Mouse (Mus musculus): ENCODE data around the gene Gch1. TPM values are rescaled to one million over a fixed set of nuclear protein-coding genes. Genes with fewer than 3 reads are reported as not detected.

Gch1 gene
- polyA plus RNA-seq, 1 experiment from 2014 or later: 6.8 TPM

DNA sequence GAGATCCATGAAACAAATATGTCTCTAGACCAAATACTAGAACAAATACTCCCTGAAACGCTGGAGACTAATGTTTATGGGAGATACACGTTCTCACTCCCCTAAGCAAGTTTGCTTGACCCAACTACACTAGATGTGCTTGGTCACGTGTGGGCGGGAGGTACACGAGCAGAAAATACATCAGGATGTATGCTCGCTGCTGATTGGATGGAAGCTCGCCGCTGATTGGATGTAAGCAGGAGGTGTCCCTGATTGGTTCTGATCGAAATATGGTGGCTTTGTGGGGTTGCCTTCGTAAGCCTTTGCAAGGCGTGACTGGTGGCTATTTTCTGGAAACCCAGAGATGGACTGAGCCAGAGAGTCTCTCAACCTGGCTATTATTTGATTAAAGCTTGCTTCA is 32.4 kb upstream of the Gch1 start:
- ATAC-seq (ENCODE audit: insufficient number of reproducible peaks, low FRiP score): no peak
- Histone ChIP-seq H3K27ac (ENCODE audit: poor library complexity, severe bottlenecking) (no peak overlapping the region), H3K4me3 (no peak overlapping the region), H3K36me3 (no peaks in the 10 kb centered on the region), H3K9me3 (replicated peaks) (0 out of 2 replicates have a peak, but pooled peaks cover 2% of the 10 kb centered on the region), H3K4me1 (replicated peaks) (no peaks in the 10 kb centered on the region), H3K9ac (no peak overlapping the region), H3K4me2 (no peak overlapping the region), H3K27me3 (replicated peaks) (no peaks in the 10 kb centered on the region)
- WGBS: 80% methylated on average over 11 of the region's 11 CpGs

- Histone ChIP-seq H3K4me3 (no peak overlapping the region), H3K9ac (no peak overlapping the region), H3K9me3 (replicated peaks) (0 out of 2 replicates have a peak, but pooled peaks cover 2% of the 10 kb centered on the region), H3K4me1 (replicated peaks) (no peaks in the 10 kb centered on the region), H3K27me3 (replicated peaks) (no peaks in the 10 kb centered on the region), H3K36me3 (no peaks in the 10 kb centered on the region), H3K27ac (ENCODE audit: poor library complexity, severe bottlenecking) (no peak overlapping the region), H3K4me2 (no peak overlapping the region)
- ATAC-seq (ENCODE audit: insufficient number of reproducible peaks, low FRiP score): no peak
- 74% methylated on average over 8 of the region's 8 CpGs for WGBS
Observed at GRCm38 (mm10) chr14:47220231-47221025, 31.2 kb upstream of the Gch1 start.

DNA sequence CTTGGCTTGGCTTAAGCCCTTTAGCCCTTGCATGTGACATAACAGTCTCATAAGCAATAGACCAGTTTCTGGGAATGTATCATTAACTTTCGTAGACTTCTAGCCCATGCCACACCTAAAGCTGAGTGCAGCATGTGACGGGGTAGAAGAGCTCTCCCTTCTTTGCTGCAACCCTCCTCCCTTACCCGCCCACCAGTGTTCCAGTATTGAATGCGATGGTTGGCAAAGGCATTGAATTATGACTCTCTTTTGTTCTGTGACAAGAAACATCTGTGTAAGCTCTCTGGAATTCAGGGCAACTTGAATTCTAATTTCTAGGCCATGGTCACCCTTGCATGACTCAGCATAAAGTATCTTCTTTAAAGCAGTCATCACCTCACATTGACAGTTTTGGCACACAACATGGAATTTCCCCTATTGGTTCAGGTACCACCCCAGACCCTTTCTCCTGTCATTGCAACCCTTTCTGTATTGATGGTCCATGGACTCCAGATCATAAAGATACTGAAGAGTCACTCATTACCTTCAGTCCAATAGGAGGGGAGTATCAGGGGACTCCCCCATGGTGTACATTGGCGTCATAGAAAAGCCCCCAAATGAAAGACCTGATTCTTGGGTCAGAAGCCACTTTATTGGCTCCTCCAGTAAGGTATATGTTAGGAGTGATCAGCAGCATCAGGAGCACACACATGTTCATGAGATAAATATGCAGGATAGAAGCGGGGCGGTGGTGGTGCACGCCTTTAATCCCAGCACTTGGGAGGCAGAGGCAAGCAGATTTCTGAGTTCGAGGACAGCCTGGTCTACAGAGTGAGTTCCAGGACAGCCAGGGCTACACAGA is 29.8 kb upstream of the Gch1 start:
- Histone ChIP-seq H3K36me3 (no peaks in the 10 kb centered on the region), H3K4me3 (no peak overlapping the region), H3K27ac (ENCODE audit: poor library complexity, severe bottlenecking) (no peak overlapping the region), H3K9ac (no peak overlapping the region), H3K4me1 (replicated peaks) (no peaks in the 10 kb centered on the region), H3K27me3 (replicated peaks) (no peaks in the 10 kb centered on the region), H3K9me3 (replicated peaks) (no peaks in the 10 kb centered on the region), H3K4me2 (no peak overlapping the region)
- ATAC-seq (ENCODE audit: insufficient number of reproducible peaks, low FRiP score): no peak
- WGBS: 85% methylated on average over 9 of the region's 9 CpGs

GRCm38 (mm10) chr14:47216541-47216940 is 27.3 kb upstream of the Gch1 start:
- 77% methylated on average over 2 of the region's 2 CpGs for WGBS
- Histone ChIP-seq H3K4me3 (no peak overlapping the region), H3K9me3 (replicated peaks) (no peaks in the 10 kb centered on the region), H3K36me3 (no peaks in the 10 kb centered on the region), H3K27ac (ENCODE audit: poor library complexity, severe bottlenecking) (no peak overlapping the region), H3K4me1 (replicated peaks) (no peaks in the 10 kb centered on the region), H3K27me3 (replicated peaks) (no peaks in the 10 kb centered on the region), H3K4me2 (no peak overlapping the region), H3K9ac (no peak overlapping the region)
- ATAC-seq (ENCODE audit: insufficient number of reproducible peaks, low FRiP score): no peak

DNA sequence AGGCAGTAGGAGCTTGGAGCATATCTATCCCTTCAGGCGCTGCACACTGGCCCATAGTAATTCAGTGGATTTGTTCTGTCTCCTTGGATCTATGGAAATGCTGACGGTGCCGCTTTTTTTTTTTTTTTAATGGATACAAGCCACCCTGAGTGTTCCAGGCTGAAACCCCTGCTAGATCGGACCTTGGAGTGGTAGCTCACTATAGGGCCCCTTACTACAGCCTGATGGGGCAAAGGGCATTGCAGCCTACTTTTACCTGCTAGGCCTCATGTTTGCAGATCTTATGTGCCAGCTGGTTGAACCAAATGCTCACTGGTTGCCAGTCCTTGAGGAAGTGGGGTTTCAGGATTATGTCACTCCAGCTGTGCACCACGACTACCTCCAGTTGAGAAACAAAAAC is 25.2 kb upstream of the Gch1 start:
- 74% methylated on average over 5 of the region's 5 CpGs for WGBS

DNA sequence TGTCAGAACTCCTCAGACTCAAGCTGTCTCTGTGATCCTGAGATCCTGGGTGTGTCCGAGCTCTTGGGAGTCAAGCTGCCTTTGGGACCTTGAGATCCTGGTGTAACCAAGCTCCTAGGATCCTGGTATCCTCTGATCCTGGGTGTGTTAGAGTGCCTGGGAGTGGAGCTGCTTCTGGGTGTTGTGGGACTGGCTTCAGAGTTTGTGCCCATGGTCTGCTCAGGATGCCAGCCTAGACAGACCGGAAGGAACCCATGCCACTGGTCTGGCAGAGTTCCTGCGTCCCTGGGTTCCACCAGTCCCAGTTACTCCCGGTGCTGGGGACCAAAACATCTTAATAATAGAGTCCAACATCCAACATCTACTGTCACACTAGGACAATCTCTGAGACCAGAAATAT is 24.1 kb upstream of the Gch1 start:
- WGBS: 89% methylated on average over 4 of the region's 4 CpGs
- H3K27ac ChIP-seq (ENCODE audit: poor library complexity, severe bottlenecking): no peak overlapping the region

More for the DNA sequence above, 25.2 kb upstream of the Gch1 start:
- Histone ChIP-seq H3K9ac (no peak overlapping the region), H3K27me3 (replicated peaks) (no peaks in the 10 kb centered on the region), H3K4me3 (no peak overlapping the region), H3K27ac (ENCODE audit: poor library complexity, severe bottlenecking) (no peak overlapping the region), H3K4me1 (replicated peaks) (no peaks in the 10 kb centered on the region), H3K9me3 (replicated peaks) (no peaks in the 10 kb centered on the region), H3K4me2 (no peak overlapping the region), H3K36me3 (no peaks in the 10 kb centered on the region)
- no peak for ATAC-seq (ENCODE audit: insufficient number of reproducible peaks, low FRiP score)

DNA sequence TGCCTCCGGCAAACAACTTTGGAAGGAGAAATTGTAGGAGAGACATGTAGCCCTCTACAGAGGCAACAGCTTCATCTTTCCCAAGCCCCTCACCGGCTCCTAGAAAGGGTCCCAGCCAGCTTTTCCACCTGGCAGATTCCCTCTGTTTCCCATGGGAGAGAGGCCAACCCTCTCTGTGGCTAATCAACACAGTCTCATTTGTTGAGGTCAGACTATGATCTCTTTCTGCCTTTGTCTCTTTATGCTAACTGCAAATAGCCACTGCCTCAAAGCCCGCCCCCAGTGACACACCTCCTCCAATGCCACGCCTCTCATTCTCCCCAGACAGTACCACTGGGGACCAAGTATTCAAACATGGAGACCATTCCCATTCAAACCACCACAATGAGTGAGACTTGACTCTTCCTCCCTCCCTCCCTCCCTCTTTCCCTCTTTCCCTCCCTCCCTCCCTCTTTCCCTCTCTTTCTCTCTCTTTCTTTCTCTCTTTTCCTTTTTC is 20.5 kb upstream of the Gch1 start:
- no peaks in the 10 kb centered on the region for H3K4me1 ChIP-seq (replicated peaks)
- ATAC-seq (ENCODE audit: insufficient number of reproducible peaks, low FRiP score): no peak
- H3K36me3 ChIP-seq: no peaks in the 10 kb centered on the region
- H3K27me3 ChIP-seq (replicated peaks): no peaks in the 10 kb centered on the region
- H3K4me3 ChIP-seq: no peak overlapping the region
- H3K9me3 ChIP-seq (replicated peaks): no peaks in the 10 kb centered on the region
- no peak overlapping the region for H3K27ac ChIP-seq (ENCODE audit: poor library complexity, severe bottlenecking)
- 84% methylated on average over 4 of the region's 4 CpGs for WGBS
- no peak overlapping the region for H3K9ac ChIP-seq
- no peak overlapping the region for H3K4me2 ChIP-seq

More for the DNA sequence above, 24.1 kb upstream of the Gch1 start:
- H3K27me3 ChIP-seq (replicated peaks): no peaks in the 10 kb centered on the region
- H3K9ac ChIP-seq: no peak overlapping the region
- H3K4me3 ChIP-seq: no peak overlapping the region
- H3K9me3 ChIP-seq (replicated peaks): no peaks in the 10 kb centered on the region
- no peaks in the 10 kb centered on the region for H3K36me3 ChIP-seq
- no peak overlapping the region for H3K4me2 ChIP-seq
- H3K4me1 ChIP-seq (replicated peaks): no peaks in the 10 kb centered on the region
- ATAC-seq (ENCODE audit: insufficient number of reproducible peaks, low FRiP score): no peak

DNA sequence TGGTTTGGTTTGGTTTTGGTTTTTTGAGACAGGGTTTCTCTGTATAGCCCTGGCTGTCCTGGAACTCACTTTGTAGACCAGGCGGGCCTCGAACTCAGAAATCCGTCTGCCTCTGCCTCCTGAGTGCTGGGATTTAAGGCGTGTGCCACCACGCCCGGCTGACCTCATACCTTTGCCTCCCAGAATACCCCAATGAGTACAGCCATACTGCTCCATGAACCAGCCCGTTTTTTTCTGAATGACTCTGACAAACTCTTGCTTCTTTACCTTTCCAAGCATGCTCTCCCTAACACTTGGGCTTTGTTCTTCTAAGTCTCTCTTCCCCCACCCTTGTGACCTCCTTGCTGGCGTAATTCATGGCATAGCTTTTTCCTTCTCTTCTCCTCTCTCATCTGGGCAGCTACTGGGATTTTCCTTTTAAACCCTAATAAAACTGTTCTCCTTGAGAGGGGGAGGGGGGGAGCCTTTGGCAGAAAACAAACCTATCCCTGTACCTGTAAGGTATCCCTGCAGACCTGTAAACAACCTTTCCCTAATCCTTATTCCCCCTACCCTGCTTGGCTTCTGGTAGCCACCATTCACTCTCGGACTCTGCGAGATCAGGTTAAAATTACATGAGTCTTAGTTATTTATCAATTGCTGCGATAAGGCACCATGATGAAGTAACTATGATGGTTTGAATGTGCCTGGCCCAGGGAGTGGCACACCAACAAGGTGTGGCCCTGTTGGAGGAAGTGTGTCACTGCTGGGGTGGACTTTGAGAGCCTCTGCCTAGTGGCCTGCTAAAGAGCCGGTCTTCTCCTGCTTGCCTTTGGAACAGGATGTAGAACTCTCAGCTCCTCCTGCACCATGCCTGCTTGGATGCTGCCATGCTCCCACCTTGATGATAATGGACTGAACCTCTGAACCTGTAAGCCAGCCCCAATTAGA is 19.6 kb upstream of the Gch1 start:
- Histone ChIP-seq H3K27me3 (replicated peaks) (no peaks in the 10 kb centered on the region), H3K27ac (ENCODE audit: poor library complexity, severe bottlenecking) (no peak overlapping the region), H3K4me3 (no peak overlapping the region), H3K9me3 (replicated peaks) (no peaks in the 10 kb centered on the region), H3K36me3 (no peaks in the 10 kb centered on the region), H3K9ac (no peak overlapping the region), H3K4me1 (replicated peaks) (no peaks in the 10 kb centered on the region), H3K4me2 (no peak overlapping the region)
- ATAC-seq (ENCODE audit: insufficient number of reproducible peaks, low FRiP score): no peak
- 85% methylated on average over 12 of the region's 12 CpGs for WGBS

DNA sequence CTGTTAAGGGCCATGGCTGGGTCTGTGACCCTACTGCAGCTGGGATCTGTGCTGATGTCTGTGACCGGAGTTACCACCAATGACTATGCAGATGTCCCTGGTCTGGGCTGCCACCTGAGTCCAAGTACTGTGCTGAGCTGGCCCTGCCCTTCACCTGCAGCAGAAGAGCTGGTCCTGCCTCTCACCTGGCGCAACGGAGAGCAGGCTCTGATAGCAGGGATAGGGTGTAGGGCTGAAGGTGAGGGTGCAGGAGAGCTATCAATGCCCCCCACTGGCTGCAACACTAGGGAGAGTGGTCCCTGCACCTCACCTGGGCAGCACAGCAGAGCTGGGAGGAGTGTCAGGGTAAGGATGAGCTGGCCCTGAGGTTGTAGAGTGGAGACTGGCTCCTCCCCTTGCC is 17.4 kb upstream of the Gch1 start:
- no peaks in the 10 kb centered on the region for H3K4me1 ChIP-seq (replicated peaks)
- no peak overlapping the region for H3K9ac ChIP-seq
- no peaks in the 10 kb centered on the region for H3K27me3 ChIP-seq (replicated peaks)
- H3K9me3 ChIP-seq (replicated peaks): no peaks in the 10 kb centered on the region
- WGBS: 88% methylated on average over 3 of the region's 3 CpGs
- no peak overlapping the region for H3K4me3 ChIP-seq
- no peak overlapping the region for H3K27ac ChIP-seq (ENCODE audit: poor library complexity, severe bottlenecking)
- ATAC-seq (ENCODE audit: insufficient number of reproducible peaks, low FRiP score): no peak
- H3K4me2 ChIP-seq: no peak overlapping the region
- no peaks in the 10 kb centered on the region for H3K36me3 ChIP-seq

DNA sequence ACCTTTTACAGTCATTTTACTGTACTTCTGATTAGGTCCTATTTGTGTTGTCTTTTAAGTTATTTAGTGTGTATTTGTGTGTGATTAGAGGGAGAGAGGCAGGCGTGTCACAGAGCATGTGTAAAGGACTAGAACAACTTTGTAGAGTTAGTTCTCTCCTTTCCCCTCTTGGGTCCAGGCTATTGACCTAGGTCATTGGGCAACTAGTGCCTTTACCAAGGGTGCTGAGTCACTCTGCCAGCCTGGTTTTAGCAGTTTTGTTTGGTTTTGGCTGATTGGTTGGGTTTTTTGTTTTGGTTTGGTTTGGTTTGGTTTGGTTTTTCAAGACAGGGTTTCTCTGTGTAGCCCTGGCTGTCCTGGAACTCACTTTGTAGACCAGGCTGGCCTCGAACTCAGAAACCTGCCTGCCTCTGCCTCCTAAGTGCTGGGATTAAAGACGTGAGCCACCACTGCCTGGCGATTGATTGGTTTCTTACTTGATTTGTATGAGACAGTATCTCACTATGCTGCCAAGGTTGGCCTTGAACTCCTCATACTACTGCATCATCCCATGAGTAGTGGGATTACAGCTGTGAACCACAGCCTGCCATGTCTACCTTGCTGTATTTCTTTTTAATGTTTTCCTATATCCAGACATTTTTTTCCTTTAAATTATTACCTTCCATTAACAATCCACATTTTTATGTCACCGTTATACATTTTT is 16.2 kb upstream of the Gch1 start:
- H3K27me3 ChIP-seq (replicated peaks): no peaks in the 10 kb centered on the region
- no peak overlapping the region for H3K9ac ChIP-seq
- H3K4me2 ChIP-seq: no peak overlapping the region
- no peaks in the 10 kb centered on the region for H3K4me1 ChIP-seq (replicated peaks)
- no peaks in the 10 kb centered on the region for H3K9me3 ChIP-seq (replicated peaks)
- WGBS: 86% methylated on average over 5 of the region's 5 CpGs
- no peaks in the 10 kb centered on the region for H3K36me3 ChIP-seq
- no peak for ATAC-seq (ENCODE audit: insufficient number of reproducible peaks, low FRiP score)
- no peak overlapping the region for H3K4me3 ChIP-seq
- H3K27ac ChIP-seq (ENCODE audit: poor library complexity, severe bottlenecking): no peak overlapping the region
